Mouse (Mus musculus) kidney, adult 2 months (tissue): ENCODE data around the gene Prkg1. TPM values are rescaled to one million over a fixed set of nuclear protein-coding genes. Genes with fewer than 3 reads are reported as not detected.
"Not testable (repeated sequence)": the region's sequence is repeated elsewhere in the genome, so short reads cannot be mapped to it uniquely, and the experiment has no call there.

Experiments used
- DNase-seq: peaks from one replicate; pipeline ENCODE4 v3.0.0; 2021
- H3K27ac ChIP-seq: fragments of 200-500 bp; 2 replicates; pipeline ENCODE4 v1.5.1; 2012; ENCODE audit warnings: low read depth, low read length, control low read depth, inconsistent platforms; ENCODE audit not compliant: insufficient read depth
- H3K27me3 ChIP-seq: fragments of 200-500 bp; replicated peaks from 2 replicates; pipeline ENCODE4 v1.6.1; 2012; ENCODE audit warnings: mild to moderate bottlenecking, moderate library complexity, low read length, inconsistent platforms; ENCODE audit not compliant: control insufficient read depth, insufficient read depth
- H3K36me3 ChIP-seq: fragments of 200-500 bp; 2 replicates; pipeline ENCODE4 v1.6.1; 2012; ENCODE audit warnings: mild to moderate bottlenecking, moderate library complexity, low read length, inconsistent platforms; ENCODE audit not compliant: control insufficient read depth, insufficient read depth
- H3K4me1 ChIP-seq: fragments of 200-500 bp; 2 replicates; pipeline ENCODE4 v1.6.1; 2011; ENCODE audit warnings: low read length; ENCODE audit not compliant: control insufficient read depth, insufficient read depth
- H3K4me3 ChIP-seq: fragments of 200-500 bp; 2 replicates; pipeline ENCODE4 v1.5.1; 2011; ENCODE audit warnings: mild to moderate bottlenecking, low read depth, low read length, control low read depth; ENCODE audit not compliant: insufficient read depth
- CTCF ChIP-seq: fragments of 200-500 bp; conservative IDR thresholded peaks from 2 replicates; pipeline ENCODE4 v1.5.1; 2011; ENCODE audit warnings: low read depth, mild to moderate bottlenecking, control low read depth, low read length, moderate library complexity, mixed read lengths; ENCODE audit not compliant: insufficient read depth, insufficient read length
- POLR2A ChIP-seq: fragments of 200-500 bp; IDR thresholded peaks from one replicate; pipeline ENCODE4 v1.6.1; 2011; ENCODE audit warnings: low read depth, low read length, control low read depth
- WGBS: fragments of 180-500 bp; shearing (Covaris S2); methylation state at CpG from one replicate; pipeline ENCODE4 v1.1.7; 2018; 5-methylcytosine and 5-hydroxymethylcytosine counted together
- polyA plus RNA-seq: library from polyadenylated mRNA; depleted of rRNA; stranded (reverse); fragments of >200 nt; gene quantifications from 2 replicates; pipeline ENCODE4 v1.2.3, GENCODE M21; 2012; rRNA removed

Prkg1 gene
- polyA plus RNA-seq, 1 experiment = 1.7 TPM

DNA sequence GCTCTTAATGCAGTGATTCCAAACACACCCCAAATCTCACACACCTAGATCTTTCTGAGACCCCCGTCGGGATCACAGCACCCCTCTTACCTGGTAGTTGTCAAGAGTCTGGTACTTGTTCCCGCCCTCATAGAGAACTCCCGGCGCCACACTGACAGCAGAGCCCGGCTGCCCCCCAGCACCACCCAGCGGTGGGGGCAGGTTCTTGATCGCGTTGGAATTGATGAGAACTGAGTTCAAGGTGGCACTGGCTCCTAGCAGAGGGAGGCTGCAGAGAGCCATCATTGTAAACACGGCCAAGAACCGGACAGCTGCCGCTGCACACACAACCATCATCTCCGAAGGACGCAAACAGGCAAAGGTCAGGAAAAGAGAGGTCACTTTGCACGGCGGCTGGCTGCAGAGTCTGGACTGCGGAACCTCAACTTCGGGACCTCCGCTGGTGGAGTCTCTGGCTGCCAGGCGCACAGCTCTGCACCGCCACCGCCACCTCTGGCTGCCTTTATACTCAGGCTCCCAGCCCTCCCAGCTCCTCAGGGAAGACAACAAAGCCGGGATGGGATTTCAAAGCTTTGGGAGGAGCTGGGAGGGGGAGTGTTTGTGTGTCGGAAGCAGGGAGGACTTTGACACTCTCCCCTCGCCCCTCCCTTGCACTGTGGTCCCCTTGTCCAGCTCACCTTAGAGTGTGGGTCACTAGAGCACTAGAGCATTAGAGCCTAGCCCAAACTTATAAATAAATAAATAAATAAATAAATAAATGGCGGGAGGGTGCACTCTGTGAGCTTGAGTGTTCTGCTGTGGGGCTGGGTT is 1215.6 kb downstream of the Prkg1 start, which contains the start of gene Dkk1:
Gene Dkk1, minus strand, starts transcription at position 622 of the 810 bp plus-strand sequence.
- Histone ChIP-seq H3K4me3 (peak within 1 kb of the TSS; percentile 26; the same call in 1 of the 2 replicates), H3K36me3 (no peaks in the 10 kb centered on the region), H3K4me1 (peaks cover 4% of the 10 kb centered on the region; the same call in 1 of the 2 replicates), H3K27ac (no peak within 1 kb of the TSS), H3K27me3 (peaks cover 8% of the 10 kb centered on the region)
- DNase-seq = peak; percentile 23
- TF ChIP-seq CTCF (0 out of 2 replicates have a peak, but pooled peaks have one; percentile 19), POLR2A (no peak)
- WGBS = under 1% methylated on average over 26 of the region's 26 CpGs

DNA sequence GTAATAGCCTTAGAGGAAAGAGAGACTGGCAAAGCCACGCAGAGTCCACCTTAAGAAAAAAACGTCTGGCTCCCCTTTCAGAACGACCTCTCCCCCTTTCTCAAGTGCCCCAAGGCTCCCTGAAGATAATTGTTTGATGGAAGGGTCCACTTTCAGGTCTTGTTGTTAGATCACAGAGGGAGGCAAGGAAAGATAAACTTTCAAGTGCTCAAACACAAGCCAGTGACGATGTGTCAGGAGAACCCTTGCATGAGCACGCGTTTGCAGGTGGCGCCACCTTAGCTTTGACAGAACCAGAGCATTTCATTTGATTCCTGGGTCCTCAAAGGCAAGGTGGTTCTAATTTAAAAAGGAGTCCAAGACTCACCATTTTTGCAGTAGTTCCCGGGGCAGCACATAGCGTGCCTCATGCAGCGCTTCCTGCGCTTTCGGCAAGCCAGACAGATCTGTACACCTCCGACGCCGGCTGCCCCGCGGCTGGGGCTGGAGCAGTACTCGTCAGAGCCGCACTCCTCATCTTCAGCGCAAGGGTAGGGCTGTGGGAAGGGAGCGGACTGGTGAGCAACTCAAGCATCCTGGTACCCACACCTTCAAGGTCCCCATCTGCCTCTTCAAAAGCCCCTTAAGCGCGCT is 1216.3 kb downstream of the Prkg1 start:
- no peak overlapping the region for H3K27ac ChIP-seq
- peaks cover 4% of the 10 kb centered on the region; the same call in 1 of the 2 replicates for H3K4me1 ChIP-seq
- TF ChIP-seq CTCF = no peak
- TF ChIP-seq POLR2A = no peak
- H3K36me3 ChIP-seq = no peaks in the 10 kb centered on the region
- H3K27me3 ChIP-seq = peaks cover 8% of the 10 kb centered on the region
- WGBS = 8% methylated on average over 23 of the region's 23 CpGs
- DNase-seq = no peak
- H3K4me3 ChIP-seq = no peak overlapping the region

DNA sequence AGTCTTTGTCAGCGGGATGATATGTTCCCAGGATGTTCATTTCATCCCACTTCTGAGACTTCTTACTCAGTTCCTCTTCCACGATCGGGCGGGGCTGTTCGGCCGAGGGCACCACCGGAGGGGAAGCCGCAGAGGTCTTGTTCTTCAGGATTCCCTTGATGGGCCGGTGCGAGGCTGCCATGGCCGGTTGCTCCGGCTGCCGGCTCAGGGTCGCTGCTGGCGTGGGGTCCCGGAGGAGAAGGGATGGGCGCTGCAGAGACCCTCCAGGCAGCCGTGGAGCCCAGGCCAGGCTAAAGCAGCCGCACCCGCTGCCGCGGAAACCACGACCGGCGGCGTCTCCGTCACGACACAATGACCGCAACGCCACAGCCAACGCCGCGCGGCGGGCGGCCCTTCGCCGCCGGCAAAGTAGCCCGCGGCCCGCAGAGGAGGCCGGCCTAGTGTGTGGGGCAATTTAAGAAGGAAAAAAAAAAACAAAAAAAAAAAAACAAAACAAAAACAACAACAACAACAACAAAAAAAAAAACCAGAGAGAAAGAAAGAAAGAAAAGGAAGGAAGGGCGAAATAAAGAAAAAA is 1225.4 kb downstream of the Prkg1 start:
- peak overlapping the region; percentile 42; the same call in 1 of the 2 replicates for H3K4me3 ChIP-seq
- 3% methylated on average over 44 of the region's 44 CpGs for WGBS
- H3K27me3 ChIP-seq, H3K4me1 ChIP-seq, H3K36me3 ChIP-seq, DNase-seq, H3K27ac ChIP-seq: not testable (repeated sequence)

DNA sequence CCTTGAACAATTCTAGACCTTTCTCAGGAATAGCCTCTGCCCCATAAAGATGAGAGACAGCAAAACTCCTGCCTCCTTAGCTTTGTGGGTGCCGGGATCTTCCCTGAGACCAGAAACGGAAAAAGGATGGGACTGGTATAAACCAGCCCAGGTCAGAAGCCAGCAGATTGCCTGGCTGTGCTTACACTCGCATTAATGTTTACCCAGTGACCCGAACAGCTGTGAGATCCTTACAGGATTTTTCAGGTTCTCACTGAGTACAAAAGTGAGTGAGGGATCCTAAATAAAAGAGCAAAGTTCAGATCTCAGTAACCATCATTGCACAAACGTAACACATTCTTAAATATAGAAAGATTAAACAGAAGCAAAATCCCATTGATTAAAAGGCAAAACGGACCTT is 1248.1 kb downstream of the Prkg1 start:
- H3K27me3 ChIP-seq = no peaks in the 10 kb centered on the region
- no peaks in the 10 kb centered on the region for H3K36me3 ChIP-seq
- H3K4me3 ChIP-seq = no peak overlapping the region
- peaks cover 8% of the 10 kb centered on the region for H3K4me1 ChIP-seq
- TF ChIP-seq POLR2A (no peak), CTCF (no peak)
- peak; percentile 81 for DNase-seq
- H3K27ac ChIP-seq = peak overlapping the region; percentile 3; the same call in 1 of the 2 replicates
- 28% methylated on average over 6 of the region's 6 CpGs for WGBS

Other genes with a start within 250 kb of the Prkg1 start
- gene A1cf, start 103.7 kb upstream of the Prkg1 start, polyA plus RNA-seq = 26.3 and 27.9 TPM in 2 replicates